Mouse (Mus musculus): Measurements from ENCODE around the gene Phldb1.

Phldb1 gene

DNA sequence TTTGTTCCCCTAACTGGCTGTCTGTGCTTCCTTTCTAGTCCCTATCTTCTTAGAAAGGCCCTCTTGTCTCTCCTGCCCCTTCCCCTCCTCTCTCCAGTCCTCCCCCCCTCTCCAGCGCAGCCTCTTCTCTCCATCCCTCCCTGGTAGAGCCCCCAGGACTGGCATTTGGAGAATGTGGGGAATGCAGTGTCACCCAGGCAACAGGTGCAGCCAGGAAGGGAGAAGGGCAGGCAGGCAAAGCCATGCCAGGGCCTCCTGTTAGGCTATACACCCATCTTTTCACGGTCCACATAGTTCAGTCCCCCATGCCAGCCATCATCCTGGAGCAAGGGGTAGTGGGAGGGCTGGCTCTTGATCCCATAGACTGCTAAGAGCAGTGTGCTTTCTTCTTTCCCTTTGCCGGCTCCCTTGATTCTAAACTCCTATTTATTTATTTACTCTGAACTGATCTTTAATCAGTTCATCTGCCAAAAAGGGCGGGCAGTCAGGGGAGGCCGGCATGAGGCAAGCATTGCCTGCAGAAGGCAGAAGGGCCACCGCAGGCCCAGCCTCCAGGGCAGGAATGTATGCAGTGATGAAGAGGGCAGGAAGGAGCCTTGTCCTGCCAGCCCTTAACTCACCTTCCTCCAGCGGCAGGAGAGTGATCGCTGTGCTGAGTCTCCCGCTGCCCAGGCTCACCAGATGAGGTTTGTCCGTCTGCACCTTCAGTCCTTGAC is 8.4 kb downstream of the Phldb1 start:
- no peak for DNase-seq

DNA sequence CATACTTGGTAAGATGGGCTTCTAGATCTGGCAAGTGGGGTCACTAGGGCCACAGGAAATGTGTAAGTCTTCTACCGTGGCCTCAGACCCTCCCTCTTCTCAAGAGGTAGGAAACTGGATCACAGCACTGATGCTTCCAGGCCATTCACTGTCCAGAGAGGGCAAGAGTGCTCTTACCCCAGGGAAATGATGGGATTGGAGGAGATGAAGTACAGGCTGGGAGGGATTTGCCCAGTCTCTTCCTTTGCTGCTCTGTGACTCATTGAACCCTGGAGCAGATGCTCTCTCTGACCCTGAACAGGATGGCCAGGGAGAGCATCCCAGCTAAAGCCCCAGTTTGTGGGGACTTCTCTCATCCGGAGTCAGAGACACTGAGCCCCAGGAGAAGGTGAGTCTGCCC is 10.3 kb downstream of the Phldb1 start:
- no peak for DNase-seq

DNA sequence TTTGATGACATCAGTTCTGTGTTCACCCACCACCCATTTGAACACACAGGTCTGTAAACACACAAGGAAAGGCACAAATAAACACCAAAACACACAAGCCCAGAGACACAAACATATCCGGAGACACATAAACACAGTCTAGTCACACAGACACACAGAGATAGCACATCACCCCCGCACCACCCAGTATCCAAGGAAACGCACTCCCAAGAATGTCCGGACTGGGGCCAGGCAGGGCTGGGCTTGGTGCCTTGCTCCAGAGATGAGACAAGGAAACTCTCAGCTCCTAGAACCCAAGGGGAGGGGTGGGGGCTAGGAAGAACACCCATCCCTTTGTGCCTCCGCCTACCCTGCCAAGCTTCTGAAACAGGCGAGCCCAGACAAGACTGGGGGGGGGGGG is 10.8 kb downstream of the Phldb1 start:
- peak; percentile 55 to 67 for DNase-seq

DNA sequence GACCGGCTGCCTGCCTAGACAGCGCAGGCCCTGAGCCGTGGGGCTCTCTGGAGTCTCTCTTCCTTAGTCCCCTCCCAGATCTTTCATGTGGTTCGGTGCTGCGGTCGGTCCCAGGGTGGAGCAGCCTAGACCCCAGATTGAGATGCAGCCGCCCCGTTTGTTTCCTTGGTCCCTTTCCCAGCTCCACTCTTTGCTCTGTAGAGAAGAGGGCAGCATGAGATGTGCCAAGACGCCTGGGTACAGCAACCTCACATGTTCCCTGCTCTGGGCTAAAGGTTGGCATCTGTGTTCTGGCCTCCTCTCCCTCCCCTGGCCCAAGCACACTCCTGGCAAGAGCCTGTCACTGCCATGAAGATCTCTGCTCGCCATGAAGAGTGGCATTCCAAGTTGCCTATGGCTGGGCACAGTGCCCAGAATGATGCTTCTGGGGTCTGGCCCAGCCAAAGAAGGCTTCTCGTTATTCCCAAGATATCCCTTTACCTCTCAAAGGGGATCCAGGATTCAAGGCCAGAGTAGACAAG is 11.4 kb downstream of the Phldb1 start:
- DNase-seq = peak; percentile 62 to 78

DNA sequence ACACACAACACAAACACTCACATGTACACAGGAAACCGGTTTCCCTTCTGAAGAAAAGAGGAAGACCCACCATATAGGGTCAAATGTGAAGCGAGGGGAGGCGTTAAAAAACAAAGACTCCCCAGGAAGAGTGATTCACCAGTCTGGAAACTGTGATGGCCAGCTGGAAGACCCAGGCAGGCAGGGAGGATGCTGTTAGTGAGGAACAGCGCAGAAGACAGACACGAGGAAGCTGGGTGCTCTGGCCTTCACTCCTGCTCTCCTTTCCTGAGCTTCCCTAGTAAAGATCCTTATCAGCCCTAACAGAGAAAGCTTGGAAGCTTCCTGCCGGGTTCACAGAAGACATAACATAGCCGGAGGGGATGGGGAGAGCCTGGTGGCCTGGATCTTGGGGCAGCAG is 12.0 kb downstream of the Phldb1 start:
- no peak for DNase-seq

DNA sequence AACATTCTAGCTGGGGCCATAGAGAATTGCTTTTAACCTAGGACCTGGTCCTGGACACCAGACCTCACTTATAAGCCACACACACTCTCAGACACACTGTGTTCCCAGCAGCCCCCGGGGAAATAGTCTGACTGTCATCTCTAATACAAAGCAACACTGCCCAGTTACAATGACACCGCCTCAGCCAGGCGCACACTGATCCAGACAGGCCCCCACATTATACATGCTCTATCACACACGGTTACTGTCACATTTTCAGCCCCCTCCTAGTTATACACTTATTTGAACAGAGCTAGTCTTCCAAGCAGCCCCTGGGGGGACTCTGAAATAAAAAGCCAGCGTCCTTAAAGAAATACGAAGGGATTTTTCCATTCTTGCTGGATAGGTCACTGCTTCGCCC is 12.4 kb downstream of the Phldb1 start:
- peak in 1 of 2 experiments; percentile 48 for DNase-seq

DNA sequence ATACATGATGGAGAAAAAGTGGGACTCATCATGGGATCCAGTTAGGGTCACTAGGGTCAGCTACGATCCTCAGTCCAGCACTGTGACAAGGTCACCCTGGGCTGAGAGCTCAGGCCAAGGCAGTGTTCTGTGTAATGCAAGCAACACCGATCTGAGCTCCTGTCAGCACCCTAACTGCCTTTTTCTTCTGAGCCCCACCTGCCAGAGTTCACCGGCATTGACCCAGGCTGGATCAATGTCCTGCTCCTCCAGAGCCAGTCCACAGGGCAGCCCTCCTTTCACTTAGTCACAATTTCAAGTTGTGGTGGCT is 13.2 kb downstream of the Phldb1 start:
- DNase-seq = no peak

DNA sequence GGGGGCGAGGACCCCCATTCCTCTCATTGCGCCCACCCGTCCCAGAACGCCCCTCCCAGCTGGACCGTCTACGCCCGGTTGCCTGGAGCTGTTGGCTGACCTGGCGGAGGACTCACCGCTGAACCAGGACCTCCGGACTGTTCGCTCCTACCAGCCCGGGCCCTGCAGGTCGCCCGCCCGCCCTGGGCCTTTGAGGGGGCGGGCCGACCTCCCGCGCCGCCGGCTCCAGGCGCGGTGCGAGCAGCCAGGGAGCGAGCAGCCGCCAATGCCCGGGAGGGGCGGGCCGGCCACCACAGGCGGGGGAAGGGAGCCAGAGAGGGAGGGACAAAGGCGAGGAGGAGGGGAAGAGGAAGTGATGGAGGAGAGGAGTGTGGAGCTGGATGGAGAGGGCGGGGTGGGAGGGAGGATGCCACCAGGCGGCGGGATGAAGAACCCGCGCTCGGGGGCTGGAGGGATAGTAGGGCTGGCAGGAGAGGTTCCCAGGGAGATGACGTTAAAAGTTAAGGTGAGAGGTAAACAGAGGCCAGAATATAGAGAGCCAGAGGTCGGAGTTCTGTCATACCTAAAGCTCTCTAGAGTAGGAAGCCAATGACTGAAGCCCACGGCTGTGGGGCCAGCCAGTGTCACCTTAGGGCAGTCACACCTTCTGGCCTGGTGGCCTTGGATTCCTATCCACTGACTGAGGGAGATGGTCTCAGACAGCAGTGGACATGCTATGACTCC is 13.7 kb downstream of the Phldb1 start:
- peak; percentile 96 to 97 for DNase-seq

DNA sequence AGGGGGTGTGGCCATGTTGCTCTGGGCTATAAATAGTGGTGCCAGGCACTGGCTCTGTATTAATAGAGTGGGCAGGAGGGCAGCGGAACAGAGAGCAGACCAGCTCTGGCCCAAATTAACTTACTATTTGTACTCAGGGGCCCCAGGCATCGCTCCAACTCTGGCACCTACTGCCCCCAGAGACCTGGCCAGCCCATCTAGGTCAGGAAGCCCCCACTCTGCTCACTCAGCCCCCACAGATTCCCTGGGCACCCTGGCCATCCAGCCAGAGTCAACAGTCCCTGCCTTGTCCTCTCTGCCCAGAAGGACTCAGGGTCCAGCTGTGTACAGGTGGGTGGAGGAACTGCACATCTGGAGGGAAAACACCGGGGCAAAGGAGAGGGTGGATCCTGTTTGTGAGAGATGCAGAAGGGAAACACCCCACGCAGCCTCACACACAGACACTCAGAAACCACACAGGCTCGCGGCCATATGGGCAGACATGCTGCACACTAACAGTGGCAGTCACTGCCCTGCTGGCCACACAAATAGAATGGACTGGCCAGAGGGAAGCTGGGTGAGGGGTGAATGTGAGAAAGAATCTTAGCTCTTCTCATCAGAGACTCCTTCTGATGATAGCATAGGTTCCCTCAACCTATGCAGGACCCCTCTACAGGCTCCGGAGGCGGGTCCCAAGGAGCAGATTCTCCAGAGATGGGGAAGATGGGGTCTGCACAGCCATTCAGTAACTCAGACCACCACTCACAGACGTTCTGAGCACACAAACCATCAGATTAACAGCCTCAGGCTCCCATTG is 14.4 kb downstream of the Phldb1 start:
- peak; percentile 79 for DNase-seq

DNA sequence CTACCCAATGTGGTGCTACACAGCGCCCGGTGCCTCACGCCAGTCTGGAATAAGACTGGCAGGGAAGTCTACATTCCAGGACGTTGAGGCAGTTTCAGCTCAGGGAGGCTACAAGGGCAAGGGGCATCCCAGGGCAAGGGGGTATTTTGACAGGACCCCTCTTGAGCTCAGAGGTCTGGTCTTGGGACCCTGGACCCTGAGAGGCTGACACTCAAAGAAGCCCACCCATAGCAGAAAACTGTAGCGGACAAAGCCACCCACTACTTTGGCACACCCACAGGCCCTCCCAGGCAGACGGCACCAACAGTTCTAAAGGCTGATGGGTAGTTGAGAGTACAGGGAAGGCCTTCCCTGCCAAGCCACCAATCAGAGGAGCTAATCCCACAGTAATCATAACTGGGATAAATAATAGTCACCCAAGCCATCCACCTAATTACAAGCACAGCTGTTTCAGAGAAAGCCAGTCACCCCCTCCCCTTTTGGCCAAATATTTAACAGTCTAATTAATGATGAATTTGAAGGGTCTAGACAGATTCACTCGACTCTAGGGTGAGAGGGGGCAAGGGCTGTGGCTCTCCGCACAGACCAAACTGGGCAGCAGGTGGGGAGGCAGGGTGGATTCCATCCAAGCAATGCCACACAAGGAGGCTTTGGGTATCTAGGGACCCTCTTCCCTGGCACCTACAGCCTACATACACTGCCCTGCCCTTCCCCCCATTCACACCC is 15.2 kb downstream of the Phldb1 start:
- peak; percentile 59 to 83 for DNase-seq

DNA sequence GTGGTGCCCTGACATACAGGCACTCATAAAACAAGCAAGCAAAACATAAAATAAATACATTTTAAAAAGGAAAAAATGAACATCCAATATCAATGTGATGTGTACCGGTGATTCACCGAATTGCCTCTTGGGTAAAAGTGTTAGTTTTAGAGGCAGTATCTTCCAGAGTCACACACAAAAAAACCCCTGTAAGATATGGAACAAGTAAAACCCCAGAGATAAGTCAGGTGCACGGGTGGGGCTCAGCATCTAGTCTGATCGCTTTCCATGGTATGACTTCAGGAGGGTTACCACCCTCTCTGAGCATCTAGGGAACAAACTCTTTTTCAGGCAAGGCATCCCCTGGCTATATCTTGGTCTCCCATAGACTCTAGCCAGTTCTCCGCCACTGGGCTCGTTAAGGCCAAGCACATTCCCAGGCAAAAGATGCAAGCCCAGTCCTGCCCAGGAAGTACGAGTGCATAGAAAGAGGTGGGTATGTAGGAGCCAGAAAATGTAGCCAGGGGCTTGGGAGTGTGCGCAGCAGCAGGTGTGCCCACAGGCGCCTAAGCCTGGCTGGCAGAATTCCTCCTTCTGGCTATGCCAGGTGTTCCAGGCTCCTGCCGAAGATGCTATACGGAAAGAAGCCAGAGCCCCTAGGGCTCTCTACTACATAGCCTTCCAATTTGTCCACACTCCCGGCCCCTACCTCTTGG is 15.9 kb downstream of the Phldb1 start:
- peak; percentile 86 to 91 for DNase-seq

DNA sequence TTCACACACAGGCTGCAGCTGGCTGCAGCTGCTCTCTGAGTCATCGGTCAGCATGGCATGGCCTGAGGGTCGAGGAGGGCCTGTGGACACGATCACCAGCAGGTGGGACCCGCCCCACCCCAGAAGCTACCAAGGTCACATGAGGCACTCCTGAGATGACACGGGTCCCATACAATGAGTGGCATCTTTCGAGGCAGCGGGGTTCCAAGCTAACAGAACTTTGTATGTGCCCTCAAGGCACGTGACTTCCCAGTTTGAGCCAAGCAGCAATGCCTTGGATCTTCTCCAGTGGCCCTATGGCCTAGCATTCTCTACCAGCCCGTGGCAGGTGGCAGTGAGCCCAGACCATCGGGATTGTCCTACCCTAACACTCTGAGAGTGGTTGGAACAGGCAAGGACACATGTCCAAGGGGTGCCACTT is 17.2 kb downstream of the Phldb1 start:
- peak; percentile 94 to 98 for DNase-seq

DNA sequence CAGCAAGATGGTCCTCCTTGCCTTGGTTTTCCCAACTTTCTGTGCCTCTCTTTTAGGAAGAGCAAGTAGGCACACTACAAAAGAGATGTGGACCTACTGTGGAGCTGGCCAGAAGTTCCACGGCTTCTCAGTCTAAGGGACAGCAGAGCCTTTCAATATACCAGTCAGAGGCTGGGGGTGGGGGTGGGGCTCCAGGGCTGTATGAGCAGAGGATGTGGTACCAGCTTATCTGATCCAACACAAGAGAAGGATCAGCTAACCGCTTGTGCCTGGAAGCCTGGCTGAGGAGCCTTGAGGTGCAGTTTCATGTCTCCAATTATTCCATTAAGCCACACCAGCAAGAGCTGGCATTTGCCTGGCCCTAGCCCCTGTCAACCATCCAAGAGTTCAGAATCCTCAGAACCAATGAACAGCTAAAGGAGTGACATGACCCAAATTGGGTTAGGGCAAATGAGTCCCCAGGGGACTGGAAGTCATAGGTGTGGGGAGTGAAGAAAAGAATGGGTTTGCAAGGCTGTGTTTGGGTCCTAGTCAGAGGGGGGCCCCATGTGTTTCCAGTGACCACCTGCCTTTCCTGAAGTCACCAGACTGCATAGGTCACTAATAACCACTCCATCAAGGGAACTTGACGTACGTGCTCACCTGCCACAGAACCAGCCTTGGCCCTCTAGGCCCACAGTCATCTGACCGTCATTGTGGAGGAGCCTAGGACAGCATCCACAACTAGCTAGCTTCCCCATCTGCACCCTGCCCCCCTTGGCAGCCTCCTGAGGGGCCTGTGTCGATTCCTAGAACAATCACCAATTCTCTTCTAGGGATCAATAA is 17.8 kb downstream of the Phldb1 start:
- DNase-seq = peak; percentile 49 to 54

DNA sequence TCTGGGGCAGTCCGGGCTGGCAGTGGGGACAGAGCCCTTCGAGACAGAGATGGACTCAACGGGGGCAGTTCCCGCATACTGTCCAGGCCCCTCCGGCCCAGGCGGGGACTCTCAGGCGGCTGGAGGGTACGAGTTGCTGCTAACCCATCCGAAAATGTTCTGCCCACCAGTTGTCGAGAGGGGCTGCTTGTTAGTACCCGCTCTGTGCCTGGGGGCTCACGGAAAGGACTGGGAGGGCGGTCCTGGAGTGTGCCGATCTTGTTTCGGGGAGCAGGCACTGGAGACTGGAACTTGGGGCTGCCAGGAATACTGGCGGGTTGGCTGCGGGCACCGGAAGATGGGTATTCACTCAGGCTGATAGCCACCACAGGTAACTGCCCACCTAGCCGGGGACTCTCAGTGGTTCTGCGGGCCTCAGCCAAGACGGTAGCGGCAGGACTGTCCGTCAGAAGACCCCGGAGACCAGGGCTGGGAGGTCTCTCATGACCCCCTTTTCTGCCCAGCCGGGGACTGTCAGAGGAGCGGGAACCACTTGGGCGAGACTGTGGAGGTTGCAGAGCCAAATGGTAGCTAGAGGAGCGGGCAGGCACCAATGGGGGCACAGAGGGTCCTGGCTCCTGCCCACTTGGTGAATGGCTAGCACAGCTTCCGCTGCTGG is 19.2 kb downstream of the Phldb1 start:
- no peak for DNase-seq

DNA sequence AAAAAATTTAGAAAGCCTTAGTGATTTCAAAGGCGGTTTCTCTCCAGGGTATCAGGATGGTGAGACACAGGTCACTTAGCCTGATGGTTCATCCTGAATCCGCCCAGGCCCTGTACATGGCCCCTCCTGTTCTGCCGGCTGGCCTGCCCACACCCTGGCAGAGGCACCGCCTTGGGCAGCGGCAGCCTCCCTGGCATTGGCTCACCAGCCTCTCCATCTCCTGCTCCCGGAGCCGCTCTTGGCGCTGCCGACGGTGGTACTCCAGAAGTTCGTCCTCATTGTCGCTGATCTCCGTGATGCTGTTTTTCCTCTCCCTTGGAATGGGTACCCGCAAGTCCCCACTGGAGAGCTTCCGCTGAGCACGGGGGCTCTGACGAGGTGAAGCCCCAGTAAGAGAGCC is 19.9 kb downstream of the Phldb1 start:
- DNase-seq = peak; percentile 77 to 83

DNA sequence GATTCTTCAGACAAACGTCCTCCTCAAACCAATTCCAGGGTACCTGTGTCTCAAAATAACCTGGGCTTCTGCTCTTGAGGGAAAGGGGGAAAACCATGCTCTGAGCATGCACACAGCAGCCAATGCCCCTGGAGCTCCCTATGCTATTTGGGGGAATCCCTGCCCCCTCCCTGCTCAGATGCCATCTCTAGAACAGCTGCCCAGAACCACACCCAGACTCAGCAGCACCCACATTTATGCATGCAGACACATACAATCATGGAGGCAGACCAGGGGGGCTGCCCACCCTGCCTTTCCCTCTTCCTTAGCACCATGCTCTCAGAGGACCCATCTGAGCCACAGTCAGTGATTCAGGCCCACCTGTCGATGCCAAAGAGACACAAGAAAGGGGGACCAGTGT is 21.4 kb downstream of the Phldb1 start:
- DNase-seq = no peak

DNA sequence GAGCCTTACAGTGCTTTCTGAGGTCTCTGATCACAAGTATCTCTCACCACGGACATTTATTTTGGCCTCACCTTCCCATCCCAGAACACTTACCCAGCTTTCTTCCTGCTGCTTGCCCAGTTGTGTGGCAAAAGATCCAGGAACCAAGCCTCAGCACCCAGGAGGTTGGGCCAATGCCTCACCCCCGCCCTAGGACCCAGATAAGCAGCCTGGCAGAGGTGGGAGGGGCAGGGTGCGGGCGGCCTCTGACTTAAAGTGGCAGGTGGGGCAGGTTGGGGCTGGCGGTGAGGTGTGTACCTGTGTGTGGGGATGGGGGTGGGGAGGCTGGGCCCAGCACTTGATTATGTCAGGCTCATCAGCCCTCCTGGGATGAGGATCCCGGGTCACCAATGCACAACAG is 21.9 kb downstream of the Phldb1 start:
- no peak for DNase-seq

DNA sequence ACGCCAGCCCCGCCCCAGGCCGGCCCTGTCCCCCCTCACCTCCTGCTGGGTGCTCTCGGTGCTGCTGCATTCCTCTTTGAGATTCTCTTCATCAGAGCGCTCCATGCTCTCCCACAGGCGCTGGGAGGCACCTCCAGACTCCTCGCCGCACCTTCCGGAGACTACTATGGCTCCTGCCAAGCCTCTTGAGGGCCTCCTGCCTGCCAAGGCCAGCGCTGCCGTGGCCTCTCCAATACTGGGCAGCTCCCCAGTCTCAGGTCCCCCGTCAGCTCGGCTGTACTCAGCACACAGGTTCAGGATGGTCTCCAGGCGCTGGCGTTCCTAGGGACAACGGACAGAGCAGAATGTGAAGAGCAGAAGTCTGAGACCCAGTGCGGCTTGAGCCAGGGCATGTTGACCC is 23.4 kb downstream of the Phldb1 start:
- DNase-seq = no peak

DNA sequence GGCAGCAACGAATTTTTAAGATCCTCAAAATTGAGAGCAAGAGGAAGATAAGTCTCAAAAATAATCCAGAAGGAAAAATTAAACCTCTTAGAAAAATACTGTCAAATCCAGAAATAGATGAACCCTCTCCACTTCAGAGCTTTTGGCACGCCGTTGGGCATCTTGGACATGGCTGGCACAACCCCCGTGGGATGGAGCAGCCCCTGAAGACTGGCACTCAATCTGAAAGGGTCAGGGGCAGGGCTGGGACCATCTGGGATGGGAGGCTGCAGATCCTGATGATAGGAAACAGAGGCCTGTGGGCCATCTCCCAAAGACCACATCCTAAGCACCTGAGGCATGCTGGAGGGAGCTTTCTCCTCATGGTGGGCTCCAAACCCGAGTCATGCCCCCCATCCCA is 24.8 kb downstream of the Phldb1 start:
- peak in 1 of 2 experiments; percentile 64 for DNase-seq

DNA sequence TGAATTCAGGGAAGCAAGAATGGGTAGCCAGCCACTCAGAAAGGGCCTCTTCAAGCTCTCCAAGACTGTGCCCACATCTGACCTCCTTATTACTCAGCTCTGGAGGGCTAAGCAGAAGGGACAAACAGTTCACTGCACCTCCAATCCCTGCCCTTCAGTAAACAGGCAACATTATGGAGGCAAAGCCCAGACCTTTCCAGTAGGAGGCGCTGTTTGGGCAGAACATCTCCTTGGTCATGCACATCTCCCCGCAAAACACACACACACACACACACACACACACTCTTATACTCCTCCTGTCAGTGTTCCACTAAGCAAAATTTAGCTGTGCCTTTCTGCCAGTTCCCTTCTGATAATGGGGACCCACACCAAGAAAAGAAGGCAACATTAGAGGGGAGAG is 25.4 kb downstream of the Phldb1 start:
- peak; percentile 72 to 85 for DNase-seq

DNA sequence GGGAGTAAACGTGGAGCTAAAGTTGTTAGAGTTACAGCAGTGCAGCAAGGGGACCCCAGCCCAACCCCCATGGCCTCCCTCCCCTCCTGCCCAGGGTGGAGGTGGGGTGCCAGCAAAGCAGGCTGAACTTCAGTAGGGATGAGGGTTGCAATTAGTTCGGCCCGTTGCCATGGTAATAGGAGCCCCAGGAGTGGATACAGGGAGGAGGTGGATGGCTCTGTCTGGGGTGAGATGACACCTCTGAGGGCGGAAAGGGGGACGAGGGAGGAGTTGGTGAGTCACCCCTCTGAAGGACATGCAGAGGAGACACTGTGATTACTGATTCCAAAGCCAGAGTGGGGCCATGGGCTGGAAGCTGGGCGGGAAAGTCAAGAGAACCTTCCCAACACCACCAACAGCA is 26.1 kb downstream of the Phldb1 start:
- DNase-seq = peak in 1 of 2 experiments; percentile 37

All from cerebellum, postnatal 10 days (tissue).